Mouse (Mus musculus) heart, postnatal 0 days (tissue): ENCODE measurements around the gene Nckap1l. TPM values are rescaled to one million over a fixed set of nuclear protein-coding genes. Genes with fewer than 3 reads are reported as not detected.

Experiments used
- ATAC-seq: fragments of 200-750 bp; cut with Nextera tagmentation; 2 replicates; pipeline ENCODE4 v1.8.0; 2017; ENCODE audit warnings: low read depth, moderate number of reproducible peaks, moderate library complexity; ENCODE audit not compliant: insufficient read depth
- DNase-seq: peaks from one replicate; pipeline ENCODE4 v3.0.0-alpha.2; 2016; ENCODE audit warnings: low spot score
- H3K27ac ChIP-seq: fragments of 300-500 bp; sonication (generic); 2 replicates; pipeline ENCODE4 v1.5.1; 2014; ENCODE audit warnings: low read depth, mild to moderate bottlenecking
- H3K27me3 ChIP-seq: fragments of 300-500 bp; sonication (generic); 2 replicates; pipeline ENCODE4 v1.6.1; 2014; ENCODE audit warnings: low read length, mixed read lengths; ENCODE audit not compliant: control insufficient read depth, insufficient read depth
- H3K36me3 ChIP-seq: fragments of 300-500 bp; sonication (generic); replicated peaks from 2 replicates; pipeline ENCODE4 v1.6.1; 2014; ENCODE audit warnings: low read length, mixed read lengths; ENCODE audit not compliant: control insufficient read depth, insufficient read depth
- H3K4me1 ChIP-seq: fragments of 300-500 bp; sonication (generic); 2 replicates; pipeline ENCODE4 v1.6.1; 2014; ENCODE audit warnings: antibody characterized with exemption; ENCODE audit not compliant: control insufficient read depth, insufficient read depth
- H3K4me2 ChIP-seq: fragments of 300-500 bp; sonication (generic); 2 replicates; pipeline ENCODE4 v1.6.1; 2014; ENCODE audit warnings: low read depth, mild to moderate bottlenecking, low read length, moderate library complexity
- H3K4me3 ChIP-seq: fragments of 300-500 bp; sonication (generic); 2 replicates; pipeline ENCODE4 v1.5.1; 2014; ENCODE audit warnings: low read depth, low read length
- H3K9ac ChIP-seq: fragments of 300-500 bp; sonication (generic); replicated peaks from 2 replicates; pipeline ENCODE4 v1.6.1; 2014; ENCODE audit warnings: low read depth, low read length, mixed read lengths
- H3K9me3 ChIP-seq: fragments of 300-500 bp; sonication (generic); replicated peaks from 2 replicates; pipeline ENCODE4 v1.6.1; 2016; ENCODE audit warnings: low read length; ENCODE audit not compliant: control insufficient read depth
- CTCF ChIP-seq: IDR thresholded peaks from 2 replicates; pipeline ENCODE4 v1.5.1; 2016; ENCODE audit warnings: antibody characterized with exemption, control low read depth, low read depth
- EP300 ChIP-seq: IDR thresholded peaks from 2 replicates; pipeline ENCODE4 v1.6.1; 2016; ENCODE audit warnings: antibody characterized with exemption, low read depth
- WGBS: fragments of 180-500 bp; shearing (Covaris S2); extraction: QIAGEN DNeasy Blood & Tissue Kit; methylation state at CpG from one replicate; pipeline ENCODE4 v1.1.7; 2014; 5-methylcytosine and 5-hydroxymethylcytosine counted together
- polyA plus RNA-seq: library from polyadenylated mRNA; unstranded; fragments of >200 nt; fragmentation: Nextera tagmentation; extraction: Ambion mirVana; gene quantifications from 2 replicates; pipeline ENCODE4 v1.2.1, GENCODE M21; 2015
- total RNA-seq: library from RNA; depleted of rRNA; stranded (reverse); fragments of >200 nt; gene quantifications from 2 replicates; pipeline ENCODE4 v1.2.3, GENCODE M21; 2014; ENCODE audit warnings: low replicate concordance; rRNA removed

Gene Nckap1l
- total and polyA plus RNA-seq, 2 experiments from 2014 or later = 0.93 to 1.7 TPM

GRCm38 (mm10) chr15:103539259-103539658, 85.7 kb downstream of the Nckap1l start:
- no peak for DNase-seq
- TF ChIP-seq EP300 = no peak
- TF ChIP-seq CTCF = no peak
- 80% methylated on average over 2 of the region's 2 CpGs for WGBS
- H3K9me3 ChIP-seq = no peaks in the 10 kb centered on the region
- H3K36me3 ChIP-seq = no peaks in the 10 kb centered on the region
- no peak overlapping the region for H3K4me2 ChIP-seq
- H3K9ac ChIP-seq = no peak overlapping the region
- H3K27me3 ChIP-seq = peaks cover 6% of the 10 kb centered on the region; the same call in 1 of the 2 replicates
- ATAC-seq = no peak
- no peak overlapping the region for H3K4me3 ChIP-seq
- no peak overlapping the region for H3K27ac ChIP-seq
- peaks cover 4% of the 10 kb centered on the region for H3K4me1 ChIP-seq

GRCm38 (mm10) chr15:103540646-103541045, 87.1 kb downstream of the Nckap1l start:
- no peak overlapping the region for H3K4me3 ChIP-seq
- H3K4me2 ChIP-seq = no peak overlapping the region
- TF ChIP-seq CTCF (no peak), EP300 (no peak)
- peaks cover 4% of the 10 kb centered on the region for H3K4me1 ChIP-seq
- no peak for ATAC-seq
- H3K9ac ChIP-seq = no peak overlapping the region
- no peaks in the 10 kb centered on the region for H3K36me3 ChIP-seq
- H3K9me3 ChIP-seq = no peaks in the 10 kb centered on the region
- 45% methylated on average over 1 of the region's 1 CpGs for WGBS
- H3K27me3 ChIP-seq = peaks cover 6% of the 10 kb centered on the region; the same call in 1 of the 2 replicates
- H3K27ac ChIP-seq = no peak overlapping the region
- no peak for DNase-seq

GRCm38 (mm10) chr15:103542526-103542925, 88.9 kb downstream of the Nckap1l start:
- DNase-seq (no peak), ATAC-seq (no peak)

GRCm38 (mm10) chr15:103547983-103548382, 94.4 kb downstream of the Nckap1l start:
- Histone ChIP-seq H3K9me3 (no peaks in the 10 kb centered on the region), H3K27ac (no peak overlapping the region), H3K4me2 (no peak overlapping the region), H3K4me1 (no peaks in the 10 kb centered on the region), H3K4me3 (no peak overlapping the region), H3K9ac (no peak overlapping the region), H3K27me3 (no peaks in the 10 kb centered on the region), H3K36me3 (no peaks in the 10 kb centered on the region)
- no peak for TF ChIP-seq CTCF
- TF ChIP-seq EP300 = no peak
- ATAC-seq (no peak), DNase-seq (no peak)
- WGBS = 78% methylated on average over 3 of the region's 3 CpGs

More at GRCm38 (mm10) chr15:103542526-103542925, 88.9 kb downstream of the Nckap1l start:
- no peak overlapping the region for H3K4me3 ChIP-seq
- no peak overlapping the region for H3K9ac ChIP-seq
- H3K27me3 ChIP-seq = peaks cover 5% of the 10 kb centered on the region; the same call in 1 of the 2 replicates
- no peaks in the 10 kb centered on the region for H3K36me3 ChIP-seq
- H3K27ac ChIP-seq = no peak overlapping the region
- no peaks in the 10 kb centered on the region for H3K9me3 ChIP-seq
- TF ChIP-seq CTCF (no peak), EP300 (no peak)
- peaks cover 2% of the 10 kb centered on the region; the same call in 1 of the 2 replicates for H3K4me1 ChIP-seq
- H3K4me2 ChIP-seq = no peak overlapping the region

Other genes starting within 250 kb of the Nckap1l start
- 54.1 and 81.6 TPM in 2 replicates for gene Cbx5, start 214.0 kb upstream of the Nckap1l start, total RNA-seq
- gene Cbx5, start 214.0 kb upstream of the Nckap1l start, polyA plus RNA-seq = 41.5 and 42.1 TPM in 2 replicates
- 37.0 and 88.5 TPM in 2 replicates for gene Hnrnpa1, start 213.4 kb upstream of the Nckap1l start, total RNA-seq
- gene Hnrnpa1, start 213.4 kb upstream of the Nckap1l start, polyA plus RNA-seq = 260 and 284 TPM in 2 replicates
- 1.9 and 2.5 TPM in 2 replicates for gene Nfe2, start 195.4 kb upstream of the Nckap1l start, total RNA-seq
- 0.93 and 1.2 TPM in 2 replicates for gene Nfe2, start 195.4 kb upstream of the Nckap1l start, polyA plus RNA-seq
- gene Copz1, start 181.1 kb upstream of the Nckap1l start, total RNA-seq = 109 and 117 TPM in 2 replicates
- gene Copz1, start 181.1 kb upstream of the Nckap1l start, polyA plus RNA-seq = 124 TPM in 2 replicates
- not detected in 2 replicates for gene Gpr84, start 143.2 kb upstream of the Nckap1l start, total RNA-seq
- 0.10 TPM in 1 of 2 replicates, not detected in the other for gene Gpr84, start 143.2 kb upstream of the Nckap1l start, polyA plus RNA-seq
- gene Zfp385a, start 113.7 kb upstream of the Nckap1l start, total RNA-seq = 5.4 and 7.9 TPM in 2 replicates
- 4.5 and 5.5 TPM in 2 replicates for gene Zfp385a, start 113.7 kb upstream of the Nckap1l start, polyA plus RNA-seq
- 83.3 and 85.4 TPM in 2 replicates for gene Itga5, start 87.0 kb upstream of the Nckap1l start, total RNA-seq
- 44.3 and 47.5 TPM in 2 replicates for gene Itga5, start 87.0 kb upstream of the Nckap1l start, polyA plus RNA-seq
- gene Gtsf1, start 23.3 kb upstream of the Nckap1l start, total RNA-seq = 9.9 TPM in 1 of 2 replicates, not detected in the other
- 11.4 and 13.7 TPM in 2 replicates for gene Gtsf1, start 23.3 kb upstream of the Nckap1l start, polyA plus RNA-seq
- gene Gtsf2, start 5.3 kb upstream of the Nckap1l start, total RNA-seq = not detected in 2 replicates
- not detected in 2 replicates for gene Gtsf2, start 5.3 kb upstream of the Nckap1l start, polyA plus RNA-seq
- gene Pde1b, start 49.2 kb downstream of the Nckap1l start, total RNA-seq = 0.88 and 4.0 TPM in 2 replicates
- gene Pde1b, start 49.2 kb downstream of the Nckap1l start, polyA plus RNA-seq = 1.2 and 1.3 TPM in 2 replicates
- 8.4 and 25.2 TPM in 2 replicates for gene Ppp1r1a, start 84.2 kb downstream of the Nckap1l start, total RNA-seq
- gene Ppp1r1a, start 84.2 kb downstream of the Nckap1l start, polyA plus RNA-seq = 36.3 and 43.4 TPM in 2 replicates
- gene Glycam1, start 111.3 kb downstream of the Nckap1l start, total RNA-seq = not detected in 2 replicates
- gene Glycam1, start 111.3 kb downstream of the Nckap1l start, polyA plus RNA-seq = not detected in 2 replicates